Mouse (Mus musculus): ENCODE results near the gene Apol7e. TPM values are rescaled to one million over a fixed set of nuclear protein-coding genes. Genes with fewer than 3 reads are reported as not detected.

Apol7e gene
- polyA plus RNA-seq, 1 experiment from 2014 or later, result 0.03 TPM

GRCm38 (mm10) chr15:77760037-77760436 is 61.4 kb downstream of the Apol7e start:
- no peak for ATAC-seq (ENCODE audit: insufficient read depth)
- WGBS (ENCODE audit: insufficient replicate concordance), result 88% methylated on average over 16 of the region's 16 CpGs
- no peak overlapping the region for H3K9ac ChIP-seq
- H3K27me3 ChIP-seq, result no peaks in the 10 kb centered on the region
- H3K27ac ChIP-seq (replicated peaks), result no peak overlapping the region
- H3K36me3 ChIP-seq (replicated peaks), result peaks cover 62% of the 10 kb centered on the region
- H3K4me3 ChIP-seq (replicated peaks), result no peak overlapping the region
- peaks cover 30% of the 10 kb centered on the region for H3K4me1 ChIP-seq (replicated peaks)
- no peak overlapping the region for H3K4me2 ChIP-seq
- H3K9me3 ChIP-seq (replicated peaks), result no peaks in the 10 kb centered on the region

GRCm38 (mm10) chr15:77761083-77761482 is 62.4 kb downstream of the Apol7e start:
- H3K9ac ChIP-seq, result no peak overlapping the region
- peaks cover 19% of the 10 kb centered on the region for H3K4me1 ChIP-seq (replicated peaks)
- H3K27me3 ChIP-seq, result no peaks in the 10 kb centered on the region
- H3K4me2 ChIP-seq, result no peak overlapping the region
- 85% methylated on average over 7 of the region's 7 CpGs for WGBS (ENCODE audit: insufficient replicate concordance)
- ATAC-seq (ENCODE audit: insufficient read depth), result no peak
- H3K27ac ChIP-seq (replicated peaks), result no peak overlapping the region
- peaks cover 72% of the 10 kb centered on the region for H3K36me3 ChIP-seq (replicated peaks)
- H3K4me3 ChIP-seq (replicated peaks), result no peak overlapping the region
- no peaks in the 10 kb centered on the region for H3K9me3 ChIP-seq (replicated peaks)

GRCm38 (mm10) chr15:77761561-77762380 is 63.1 kb downstream of the Apol7e start:
- Histone ChIP-seq H3K27ac (replicated peaks) (no peak overlapping the region), H3K4me2 (no peak overlapping the region), H3K4me3 (replicated peaks) (no peak overlapping the region), H3K4me1 (replicated peaks) (peaks cover 12% of the 10 kb centered on the region), H3K9me3 (replicated peaks) (no peaks in the 10 kb centered on the region), H3K36me3 (replicated peaks) (peaks cover 79% of the 10 kb centered on the region), H3K27me3 (no peaks in the 10 kb centered on the region), H3K9ac (no peak overlapping the region)
- no peak for ATAC-seq (ENCODE audit: insufficient read depth)
- WGBS (ENCODE audit: insufficient replicate concordance), result 76% methylated on average over 22 of the region's 22 CpGs

GRCm38 (mm10) chr15:77763050-77763449 is 64.4 kb downstream of the Apol7e start:
- Histone ChIP-seq H3K27me3 (no peaks in the 10 kb centered on the region), H3K9ac (no peak overlapping the region), H3K4me2 (no peak overlapping the region), H3K9me3 (replicated peaks) (no peaks in the 10 kb centered on the region), H3K4me1 (replicated peaks) (peaks cover 2% of the 10 kb centered on the region; the same call in 1 of the 2 replicates), H3K4me3 (replicated peaks) (no peak overlapping the region), H3K27ac (replicated peaks) (no peak overlapping the region), H3K36me3 (replicated peaks) (peaks cover 92% of the 10 kb centered on the region)
- WGBS (ENCODE audit: insufficient replicate concordance), result 88% methylated on average over 16 of the region's 16 CpGs
- ATAC-seq (ENCODE audit: insufficient read depth), result no peak

- no peak overlapping the region for H3K4me3 ChIP-seq (replicated peaks)
- H3K4me1 ChIP-seq (replicated peaks), result peaks cover 2% of the 10 kb centered on the region; the same call in 1 of the 2 replicates
- no peak overlapping the region for H3K27ac ChIP-seq (replicated peaks)
- WGBS (ENCODE audit: insufficient replicate concordance), result 91% methylated on average over 11 of the region's 11 CpGs
- no peaks in the 10 kb centered on the region for H3K27me3 ChIP-seq
- H3K9ac ChIP-seq, result no peak overlapping the region
- H3K9me3 ChIP-seq (replicated peaks), result no peaks in the 10 kb centered on the region
- no peak for ATAC-seq (ENCODE audit: insufficient read depth)
- peaks cover 98% of the 10 kb centered on the region for H3K36me3 ChIP-seq (replicated peaks)
- H3K4me2 ChIP-seq, result no peak overlapping the region
Measured at GRCm38 (mm10) chr15:77763702-77764101, 65.0 kb downstream of the Apol7e start.

- no peak overlapping the region for H3K9ac ChIP-seq
- H3K27me3 ChIP-seq, result no peaks in the 10 kb centered on the region
- peaks cover 100% of the 10 kb centered on the region for H3K36me3 ChIP-seq (replicated peaks)
- no peak overlapping the region for H3K4me3 ChIP-seq (replicated peaks)
- H3K4me1 ChIP-seq (replicated peaks), result peaks cover 2% of the 10 kb centered on the region; the same call in 1 of the 2 replicates
- 76% methylated on average over 13 of the region's 13 CpGs for WGBS (ENCODE audit: insufficient replicate concordance)
- H3K27ac ChIP-seq (replicated peaks), result no peak overlapping the region
- H3K4me2 ChIP-seq, result no peak overlapping the region
- no peak for ATAC-seq (ENCODE audit: insufficient read depth)
- no peaks in the 10 kb centered on the region for H3K9me3 ChIP-seq (replicated peaks)
Measured at GRCm38 (mm10) chr15:77764391-77765006, 65.8 kb downstream of the Apol7e start.

- Histone ChIP-seq H3K27me3 (no peaks in the 10 kb centered on the region), H3K9ac (no peak overlapping the region), H3K36me3 (replicated peaks) (peaks cover 100% of the 10 kb centered on the region), H3K4me2 (no peak overlapping the region), H3K4me3 (replicated peaks) (no peak overlapping the region), H3K4me1 (replicated peaks) (peaks cover 2% of the 10 kb centered on the region; the same call in 1 of the 2 replicates), H3K27ac (replicated peaks) (no peak overlapping the region), H3K9me3 (replicated peaks) (no peaks in the 10 kb centered on the region)
- no peak for ATAC-seq (ENCODE audit: insufficient read depth)
- 90% methylated on average over 16 of the region's 16 CpGs for WGBS (ENCODE audit: insufficient replicate concordance)
Measured at GRCm38 (mm10) chr15:77765484-77766093, 66.9 kb downstream of the Apol7e start.

GRCm38 (mm10) chr15:77766981-77767380 is 68.3 kb downstream of the Apol7e start:
- H3K9ac ChIP-seq, result no peak overlapping the region
- no peaks in the 10 kb centered on the region for H3K9me3 ChIP-seq (replicated peaks)
- no peak overlapping the region for H3K4me2 ChIP-seq
- 87% methylated on average over 11 of the region's 11 CpGs for WGBS (ENCODE audit: insufficient replicate concordance)
- ATAC-seq (ENCODE audit: insufficient read depth), result no peak
- H3K36me3 ChIP-seq (replicated peaks), result peaks cover 100% of the 10 kb centered on the region
- H3K4me1 ChIP-seq (replicated peaks), result peaks cover 2% of the 10 kb centered on the region; the same call in 1 of the 2 replicates
- no peak overlapping the region for H3K27ac ChIP-seq (replicated peaks)
- no peak overlapping the region for H3K4me3 ChIP-seq (replicated peaks)
- H3K27me3 ChIP-seq, result no peaks in the 10 kb centered on the region

Other genes starting within 250 kb of the Apol7e start
- gene Apol10a, start 221.8 kb upstream of the Apol7e start, polyA plus RNA-seq (2015; fragmentation: Nextera tagmentation; extraction: Ambion mirVana), result not detected in 2 replicates
- 0.24 and 0.29 TPM in 2 replicates for gene Apol11a, start 190.6 kb upstream of the Apol7e start, polyA plus RNA-seq (2015; fragmentation: Nextera tagmentation; extraction: Ambion mirVana)
- not detected in 2 replicates for gene Apol7c, start 165.5 kb upstream of the Apol7e start, polyA plus RNA-seq (2015; fragmentation: Nextera tagmentation; extraction: Ambion mirVana)
- not detected in 2 replicates for gene 1700025B11Rik, start 137.0 kb upstream of the Apol7e start, polyA plus RNA-seq (2015; fragmentation: Nextera tagmentation; extraction: Ambion mirVana)
- gene Apol10b, start 102.7 kb upstream of the Apol7e start, polyA plus RNA-seq (2015; fragmentation: Nextera tagmentation; extraction: Ambion mirVana), result not detected in 2 replicates
- not detected in 2 replicates for gene Gm36245, start 99.6 kb upstream of the Apol7e start, polyA plus RNA-seq (2015; fragmentation: Nextera tagmentation; extraction: Ambion mirVana)
- 7.3 and 7.6 TPM in 2 replicates for gene Apol11b, start 55.6 kb upstream of the Apol7e start, polyA plus RNA-seq (2015; fragmentation: Nextera tagmentation; extraction: Ambion mirVana)
- 0.12 TPM in 1 of 2 replicates, not detected in the other for gene Apol9b, start 30.2 kb downstream of the Apol7e start, polyA plus RNA-seq (2015; fragmentation: Nextera tagmentation; extraction: Ambion mirVana)
- gene Apol8, start 58.1 kb downstream of the Apol7e start, polyA plus RNA-seq (2015; fragmentation: Nextera tagmentation; extraction: Ambion mirVana), result 27.0 and 28.5 TPM in 2 replicates
- gene Myh9, start 143.3 kb downstream of the Apol7e start, polyA plus RNA-seq (2015; fragmentation: Nextera tagmentation; extraction: Ambion mirVana), result 19.5 and 20.3 TPM in 2 replicates
- 185 and 208 TPM in 2 replicates for gene Txn2, start 230.1 kb downstream of the Apol7e start, polyA plus RNA-seq (2015; fragmentation: Nextera tagmentation; extraction: Ambion mirVana)